Mouse (Mus musculus): Measurements from ENCODE around the gene Tdrkh. TPM values are rescaled to one million over a fixed set of nuclear protein-coding genes. Genes with fewer than 3 reads are reported as not detected.

Tdrkh gene
- total and polyA plus RNA-seq, 3 experiments = 0.22 TPM; not detected in 2

DNA sequence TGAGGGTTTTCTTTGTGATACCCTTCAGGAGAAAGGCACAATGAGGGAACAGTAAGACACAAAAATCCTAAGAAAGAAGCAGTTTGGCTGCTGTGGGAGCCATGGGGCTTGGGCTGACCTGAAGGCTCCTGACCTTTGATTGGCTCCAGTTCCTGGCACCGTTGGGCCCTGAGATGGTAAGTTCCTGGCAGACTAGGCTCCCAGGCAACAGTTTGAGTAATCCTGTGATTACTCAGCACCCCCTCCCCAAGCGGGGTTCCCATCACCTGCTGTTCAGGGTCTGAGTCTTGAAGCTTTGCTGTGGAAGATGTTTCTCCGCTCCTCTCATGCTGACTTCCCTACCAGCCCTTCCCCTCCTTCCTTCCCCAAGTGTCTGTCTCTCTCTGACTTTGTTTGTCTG lies 29.6 kb upstream of the Tdrkh start:
- H3K4me1 ChIP-seq (ENCODE audit: insufficient read depth, low read depth, low read length) = peaks cover 3% of the 10 kb centered on the region; the same call in 1 of the 2 replicates
- H3K9me3 ChIP-seq (replicated peaks) = no peaks in the 10 kb centered on the region
- no peak for ATAC-seq (ENCODE audit: extremely low read depth, insufficient number of reproducible peaks, low FRiP score, poor library complexity, severe bottlenecking)
- DNase-seq (ENCODE audit: low spot score) = no peak
- H3K4me3 ChIP-seq (ENCODE audit: low read depth, low read length) = no peak overlapping the region
- H3K27me3 ChIP-seq (ENCODE audit: insufficient read depth, low read length) = peaks cover 30% of the 10 kb centered on the region
- TF ChIP-seq GATA1 (IDR thresholded peaks at IDR 0.05; ENCODE audit: borderline replicate concordance, low read length) (no peak), TAL1 (conservative IDR thresholded peaks at IDR 0.05; ENCODE audit: low read depth, low read length) (no peak), GATA2 (IDR thresholded peaks at IDR 0.05; ENCODE audit: borderline replicate concordance, low read depth, low read length) (no peak), CTCF (IDR thresholded peaks at IDR 0.05; ENCODE audit: low read depth, low read length) (no peak), POLR2AphosphoS5 (IDR thresholded peaks at IDR 0.05; ENCODE audit: insufficient replicate concordance, low read depth, low read length) (no peak)
- no peaks in the 10 kb centered on the region for H3K36me3 ChIP-seq (replicated peaks)

DNA sequence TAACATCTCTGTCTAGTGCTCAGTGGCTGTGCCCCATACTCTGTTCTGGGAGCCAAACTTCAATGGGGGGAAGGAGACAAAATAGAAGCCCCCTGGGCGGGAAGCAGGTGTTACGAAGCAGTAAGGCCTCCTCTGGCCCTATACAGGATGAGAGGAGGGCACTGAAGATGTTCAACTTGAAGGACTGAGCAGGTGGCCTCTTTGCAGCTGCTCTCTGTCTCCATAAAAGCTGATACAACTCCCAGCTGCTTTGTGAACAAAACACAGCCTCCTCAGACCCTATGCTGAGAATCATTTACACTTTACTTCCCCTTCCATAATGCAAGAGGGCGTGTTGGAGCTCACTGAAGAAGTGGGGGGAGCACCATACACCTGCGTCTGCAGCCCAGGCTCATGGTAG lies 26.4 kb upstream of the Tdrkh start:
- peaks cover 3% of the 10 kb centered on the region; the same call in 1 of the 2 replicates for H3K4me1 ChIP-seq (ENCODE audit: insufficient read depth, low read depth, low read length)
- no peaks in the 10 kb centered on the region for H3K9me3 ChIP-seq (replicated peaks)
- no peaks in the 10 kb centered on the region for H3K36me3 ChIP-seq (replicated peaks)
- DNase-seq (ENCODE audit: low spot score) = no peak
- TF ChIP-seq GATA2 (IDR thresholded peaks at IDR 0.05; ENCODE audit: borderline replicate concordance, low read depth, low read length) (no peak), POLR2AphosphoS5 (IDR thresholded peaks at IDR 0.05; ENCODE audit: insufficient replicate concordance, low read depth, low read length) (no peak)
- ATAC-seq (ENCODE audit: extremely low read depth, insufficient number of reproducible peaks, low FRiP score, poor library complexity, severe bottlenecking) = no peak
- peaks cover 41% of the 10 kb centered on the region for H3K27me3 ChIP-seq (ENCODE audit: insufficient read depth, low read length)
- H3K4me3 ChIP-seq (ENCODE audit: low read depth, low read length) = no peak overlapping the region

DNA sequence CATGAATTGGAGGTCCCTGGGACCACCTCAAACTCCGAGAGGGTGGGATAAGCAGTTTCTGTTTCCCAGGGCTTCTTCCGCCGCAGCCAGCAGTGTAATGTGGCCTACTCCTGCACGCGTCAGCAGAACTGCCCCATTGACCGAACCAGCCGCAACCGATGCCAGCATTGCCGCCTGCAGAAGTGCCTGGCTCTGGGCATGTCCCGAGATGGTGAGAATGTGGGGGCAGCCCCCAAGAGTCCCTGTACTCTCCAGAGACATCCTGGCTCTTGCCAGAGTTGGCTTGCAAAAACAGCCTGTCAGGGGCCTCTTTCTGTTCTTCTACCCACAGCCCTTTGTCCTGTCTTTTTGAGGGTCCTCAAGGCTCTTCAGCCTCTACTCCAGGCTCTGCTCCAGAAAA lies 25.7 kb upstream of the Tdrkh start:
- Histone ChIP-seq H3K9me3 (replicated peaks) (no peaks in the 10 kb centered on the region), H3K27me3 (ENCODE audit: insufficient read depth, low read length) (peaks cover 36% of the 10 kb centered on the region), H3K4me3 (ENCODE audit: low read depth, low read length) (no peak overlapping the region), H3K4me1 (ENCODE audit: insufficient read depth, low read depth, low read length) (peaks cover 3% of the 10 kb centered on the region; the same call in 1 of the 2 replicates), H3K36me3 (replicated peaks) (no peaks in the 10 kb centered on the region)
- TF ChIP-seq TAL1 (conservative IDR thresholded peaks at IDR 0.05; ENCODE audit: low read depth, low read length) (no peak), GATA1 (IDR thresholded peaks at IDR 0.05; ENCODE audit: borderline replicate concordance, low read length) (no peak)
- DNase-seq (ENCODE audit: low spot score) (no peak), ATAC-seq (ENCODE audit: extremely low read depth, insufficient number of reproducible peaks, low FRiP score, poor library complexity, severe bottlenecking) (no peak)

DNA sequence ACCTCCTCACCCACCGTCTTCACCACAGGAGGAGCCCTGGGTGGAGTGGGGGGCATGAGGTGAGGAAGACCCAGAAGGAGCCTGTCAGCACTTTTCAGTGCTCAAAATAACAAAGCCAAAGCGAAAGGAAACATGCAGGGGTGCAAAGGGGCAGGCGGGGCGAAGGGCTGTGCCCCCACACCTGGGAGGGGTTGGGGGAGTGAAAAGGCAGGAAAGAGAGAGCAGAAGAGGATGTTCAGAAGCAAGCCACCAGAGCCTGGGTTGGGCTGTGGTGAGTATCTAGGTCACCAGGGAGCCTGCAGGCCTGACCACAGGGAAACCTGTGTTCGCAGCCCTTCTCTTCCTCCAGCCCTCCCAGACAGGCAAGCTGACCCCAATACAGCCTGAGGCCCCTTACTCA lies 25.0 kb upstream of the Tdrkh start:
- TF ChIP-seq POLR2AphosphoS5 (IDR thresholded peaks at IDR 0.05; ENCODE audit: insufficient replicate concordance, low read depth, low read length) (no peak), TAL1 (conservative IDR thresholded peaks at IDR 0.05; ENCODE audit: low read depth, low read length) (no peak), CTCF (IDR thresholded peaks at IDR 0.05; ENCODE audit: low read depth, low read length) (no peak), GATA1 (IDR thresholded peaks at IDR 0.05; ENCODE audit: borderline replicate concordance, low read length) (no peak), GATA2 (IDR thresholded peaks at IDR 0.05; ENCODE audit: borderline replicate concordance, low read depth, low read length) (no peak)
- H3K9me3 ChIP-seq (replicated peaks) = no peaks in the 10 kb centered on the region
- ATAC-seq (ENCODE audit: extremely low read depth, insufficient number of reproducible peaks, low FRiP score, poor library complexity, severe bottlenecking) (no peak), DNase-seq (ENCODE audit: low spot score) (no peak)
- H3K4me1 ChIP-seq (ENCODE audit: insufficient read depth, low read depth, low read length) = peaks cover 3% of the 10 kb centered on the region; the same call in 1 of the 2 replicates
- H3K4me3 ChIP-seq (ENCODE audit: low read depth, low read length) = no peak overlapping the region
- H3K27me3 ChIP-seq (ENCODE audit: insufficient read depth, low read length) = peaks cover 37% of the 10 kb centered on the region
- H3K36me3 ChIP-seq (replicated peaks) = no peaks in the 10 kb centered on the region

DNA sequence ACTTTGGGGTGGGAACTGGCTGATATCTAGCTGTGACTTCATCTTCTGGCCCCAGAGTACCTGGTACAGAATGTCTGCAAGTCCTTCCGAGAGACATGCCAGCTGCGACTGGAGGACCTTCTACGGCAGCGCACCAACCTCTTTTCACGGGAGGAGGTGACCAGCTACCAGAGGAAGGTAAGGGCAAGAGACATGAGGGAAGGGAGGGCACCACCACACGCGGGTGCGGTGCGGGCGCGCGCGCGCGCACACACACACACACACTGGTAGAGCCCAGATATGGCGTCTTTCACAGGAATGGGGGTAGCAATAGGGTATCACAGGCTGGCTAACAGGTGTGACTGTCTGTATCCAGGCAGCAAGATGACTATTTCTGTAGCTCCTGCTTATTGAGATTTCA lies 23.7 kb upstream of the Tdrkh start:
- ATAC-seq (ENCODE audit: extremely low read depth, insufficient number of reproducible peaks, low FRiP score, poor library complexity, severe bottlenecking) (no peak), DNase-seq (ENCODE audit: low spot score) (no peak)
- Histone ChIP-seq H3K36me3 (replicated peaks) (no peaks in the 10 kb centered on the region), H3K4me1 (ENCODE audit: insufficient read depth, low read depth, low read length) (peaks cover 3% of the 10 kb centered on the region; the same call in 1 of the 2 replicates), H3K4me3 (ENCODE audit: low read depth, low read length) (no peak overlapping the region), H3K27me3 (ENCODE audit: insufficient read depth, low read length) (peaks cover 34% of the 10 kb centered on the region), H3K9me3 (replicated peaks) (no peaks in the 10 kb centered on the region)
- TF ChIP-seq POLR2AphosphoS5 (IDR thresholded peaks at IDR 0.05; ENCODE audit: insufficient replicate concordance, low read depth, low read length) (no peak), CTCF (IDR thresholded peaks at IDR 0.05; ENCODE audit: low read depth, low read length) (no peak), GATA2 (IDR thresholded peaks at IDR 0.05; ENCODE audit: borderline replicate concordance, low read depth, low read length) (no peak), GATA1 (IDR thresholded peaks at IDR 0.05; ENCODE audit: borderline replicate concordance, low read length) (no peak), TAL1 (conservative IDR thresholded peaks at IDR 0.05; ENCODE audit: low read depth, low read length) (no peak)

DNA sequence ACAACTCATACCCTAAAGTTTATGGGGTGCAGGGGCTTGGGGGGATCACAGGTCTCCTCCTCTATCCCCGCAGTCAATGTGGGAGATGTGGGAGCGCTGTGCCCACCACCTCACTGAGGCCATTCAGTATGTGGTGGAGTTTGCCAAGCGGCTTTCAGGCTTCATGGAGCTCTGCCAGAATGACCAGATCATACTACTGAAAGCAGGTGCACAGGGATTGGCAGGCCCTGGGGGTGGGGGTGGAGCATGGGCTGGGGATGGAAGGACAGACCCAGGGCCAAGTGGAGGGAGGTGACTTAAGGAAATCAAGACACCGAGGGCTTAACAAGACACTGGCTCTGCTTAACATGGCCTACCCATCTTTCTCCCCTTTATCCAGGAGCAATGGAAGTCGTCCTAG lies 22.1 kb upstream of the Tdrkh start:
- Histone ChIP-seq H3K9me3 (replicated peaks) (no peaks in the 10 kb centered on the region), H3K4me3 (ENCODE audit: low read depth, low read length) (no peak overlapping the region), H3K36me3 (replicated peaks) (no peaks in the 10 kb centered on the region), H3K27me3 (ENCODE audit: insufficient read depth, low read length) (peaks cover 30% of the 10 kb centered on the region), H3K4me1 (ENCODE audit: insufficient read depth, low read depth, low read length) (peaks cover 3% of the 10 kb centered on the region; the same call in 1 of the 2 replicates)
- no peak for TF ChIP-seq GATA1 (IDR thresholded peaks at IDR 0.05; ENCODE audit: borderline replicate concordance, low read length)
- TF ChIP-seq GATA2 (IDR thresholded peaks at IDR 0.05; ENCODE audit: borderline replicate concordance, low read depth, low read length) = no peak
- TF ChIP-seq POLR2AphosphoS5 (IDR thresholded peaks at IDR 0.05; ENCODE audit: insufficient replicate concordance, low read depth, low read length) = no peak
- no peak for TF ChIP-seq CTCF (IDR thresholded peaks at IDR 0.05; ENCODE audit: low read depth, low read length)
- no peak for TF ChIP-seq TAL1 (conservative IDR thresholded peaks at IDR 0.05; ENCODE audit: low read depth, low read length)
- ATAC-seq (ENCODE audit: extremely low read depth, insufficient number of reproducible peaks, low FRiP score, poor library complexity, severe bottlenecking) (no peak), DNase-seq (ENCODE audit: low spot score) (no peak)

DNA sequence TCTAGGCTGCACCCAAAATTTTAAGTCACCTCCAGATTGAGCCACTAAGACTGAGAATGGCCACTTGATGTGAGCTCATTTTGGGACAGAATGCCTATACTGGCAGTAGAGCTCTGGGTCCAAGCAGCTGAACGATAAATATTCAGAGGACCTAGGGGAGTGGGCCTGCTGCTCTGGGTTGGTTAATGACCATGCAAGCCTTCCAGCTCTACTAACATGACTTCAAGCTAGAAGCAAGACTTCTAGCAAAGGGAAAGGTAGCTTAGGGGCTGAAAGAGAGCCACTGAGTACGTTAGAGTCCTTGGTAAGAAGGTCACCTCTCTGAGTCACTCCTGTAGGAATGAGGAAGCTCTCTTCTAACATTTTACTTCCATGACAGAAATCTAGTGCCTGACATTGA lies 20.9 kb upstream of the Tdrkh start:
- TF ChIP-seq GATA2 (IDR thresholded peaks at IDR 0.05; ENCODE audit: borderline replicate concordance, low read depth, low read length) (no peak), POLR2AphosphoS5 (IDR thresholded peaks at IDR 0.05; ENCODE audit: insufficient replicate concordance, low read depth, low read length) (no peak), TAL1 (conservative IDR thresholded peaks at IDR 0.05; ENCODE audit: low read depth, low read length) (no peak), CTCF (IDR thresholded peaks at IDR 0.05; ENCODE audit: low read depth, low read length) (no peak), GATA1 (IDR thresholded peaks at IDR 0.05; ENCODE audit: borderline replicate concordance, low read length) (no peak)
- DNase-seq (ENCODE audit: low spot score) (no peak), ATAC-seq (ENCODE audit: extremely low read depth, insufficient number of reproducible peaks, low FRiP score, poor library complexity, severe bottlenecking) (no peak)
- Histone ChIP-seq H3K36me3 (replicated peaks) (no peaks in the 10 kb centered on the region), H3K4me1 (ENCODE audit: insufficient read depth, low read depth, low read length) (peaks cover 3% of the 10 kb centered on the region; the same call in 1 of the 2 replicates), H3K9me3 (replicated peaks) (no peaks in the 10 kb centered on the region), H3K4me3 (ENCODE audit: low read depth, low read length) (no peak overlapping the region), H3K27me3 (ENCODE audit: insufficient read depth, low read length) (peaks cover 32% of the 10 kb centered on the region)
